ENCODE assay signal across 8 mouse cellular contexts in genomic region chr16:20425855-20426598, GRCm38 (mm10). TPM values are rescaled to one million over a fixed set of nuclear protein-coding genes. Genes with fewer than 3 reads are reported as not detected.
A peak's percentile ranks its signal among the peaks of the same experiment; 100 is the strongest.
DNase-seq lines count a peak whose midpoint lies in the region; ATAC-seq lines count a peak whose summit lies in the region.

TSS of gene Abcc5 (minus strand) at chr16:20426394.

- H3K4me2 ChIP-seq in hindbrain, embryonic 15.5 days: peak within 1 kb of the TSS; percentile 83

- H3K9me3 ChIP-seq in hindbrain, embryonic 15.5 days: no peaks in the 10 kb centered on the region

- DNase-seq in R1 (ENCODE audit: low read depth, low spot score): peak; percentile 95
- peak; percentile 95 to 96 for DNase-seq in cerebellum, postnatal 25 days
- peak; percentile 95 to 96 for DNase-seq in frontal cortex, postnatal 36 days (ENCODE audit: low spot score in 2 of 2)
- DNase-seq in left cerebral cortex, adult 11 months (ENCODE audit: low spot score): peak; percentile 93
- DNase-seq in lung, postnatal 4 days: peak; percentile 93
- peak; percentile 84 for DNase-seq in retina, postnatal 7 days (ENCODE audit: low read depth, low spot score)
- peak; percentile 86 for DNase-seq in urinary bladder, adult 2 months (ENCODE audit: low spot score)

- H3K36me3 ChIP-seq in hindbrain, embryonic 15.5 days: peaks cover 8% of the 10 kb centered on the region

- H3K4me1 ChIP-seq in hindbrain, embryonic 15.5 days (replicated peaks): peaks cover 29% of the 10 kb centered on the region

- H3K9ac ChIP-seq in hindbrain, embryonic 15.5 days: peak within 1 kb of the TSS; percentile 97

- H3K4me3 ChIP-seq in hindbrain, embryonic 15.5 days: peak within 1 kb of the TSS; percentile 96

- no peaks in the 10 kb centered on the region for H3K27me3 ChIP-seq in hindbrain, embryonic 15.5 days

- H3K27ac ChIP-seq in hindbrain, embryonic 15.5 days (replicated peaks): peak within 1 kb of the TSS; percentile 96

- whole genome bisulfite sequencing in hindbrain, embryonic 15.5 days: under 1% methylated on average over 62 of the region's 62 CpGs

- peak; percentile 99 for ATAC-seq in hindbrain, embryonic 15.5 days (ENCODE audit: low FRiP score, low read depth)

RNA-seq across cellular contexts. Expression of gene Abcc5, which starts in this region (rescaled TPM):
- polyA plus RNA-seq in hindbrain, embryonic 15.5 days (2015; fragmentation: Nextera tagmentation; extraction: Ambion mirVana): 137 and 143 TPM in 2 replicates
- polyA plus RNA-seq in urinary bladder, adult 2 months (2012; rRNA removed): 128 and 170 TPM in 2 replicates

Comparison
In these comparisons a context has a peak if more than half of its experiments do, and no peak if none do; other contexts are left out.
1. Peak in every context shown above with its lines: DNase-seq, ATAC-seq, H3K4me3 ChIP-seq and H3K27ac ChIP-seq.